Mouse (Mus musculus) heart, postnatal 0 days (tissue): ENCODE measurements at regions not wholly inside any gene's neighbourhood (a gene's known extent, or its start where the extent isn't known, plus 50 kb on each side); places are given as distances from the start of the nearest gene placed in this dataset.

Source experiments
- ATAC-seq: fragments of 200-750 bp; cut with Nextera tagmentation; 2 replicates; pipeline ENCODE4 v1.8.0; 2017; ENCODE audit warnings: low read depth, moderate number of reproducible peaks, moderate library complexity; ENCODE audit not compliant: insufficient read depth
- DNase-seq: peaks from one replicate; pipeline ENCODE4 v3.0.0-alpha.2; 2016; ENCODE audit warnings: low spot score
- H3K27ac ChIP-seq: fragments of 300-500 bp; sonication (generic); 2 replicates; pipeline ENCODE4 v1.5.1; 2014; ENCODE audit warnings: low read depth, mild to moderate bottlenecking
- H3K27me3 ChIP-seq: fragments of 300-500 bp; sonication (generic); 2 replicates; pipeline ENCODE4 v1.6.1; 2014; ENCODE audit warnings: low read length, mixed read lengths; ENCODE audit not compliant: control insufficient read depth, insufficient read depth
- H3K36me3 ChIP-seq: fragments of 300-500 bp; sonication (generic); replicated peaks from 2 replicates; pipeline ENCODE4 v1.6.1; 2014; ENCODE audit warnings: low read length, mixed read lengths; ENCODE audit not compliant: control insufficient read depth, insufficient read depth
- H3K4me1 ChIP-seq: fragments of 300-500 bp; sonication (generic); 2 replicates; pipeline ENCODE4 v1.6.1; 2014; ENCODE audit warnings: antibody characterized with exemption; ENCODE audit not compliant: control insufficient read depth, insufficient read depth
- H3K4me2 ChIP-seq: fragments of 300-500 bp; sonication (generic); 2 replicates; pipeline ENCODE4 v1.6.1; 2014; ENCODE audit warnings: low read depth, mild to moderate bottlenecking, low read length, moderate library complexity
- H3K4me3 ChIP-seq: fragments of 300-500 bp; sonication (generic); 2 replicates; pipeline ENCODE4 v1.5.1; 2014; ENCODE audit warnings: low read depth, low read length
- H3K9ac ChIP-seq: fragments of 300-500 bp; sonication (generic); replicated peaks from 2 replicates; pipeline ENCODE4 v1.6.1; 2014; ENCODE audit warnings: low read depth, low read length, mixed read lengths
- H3K9me3 ChIP-seq: fragments of 300-500 bp; sonication (generic); replicated peaks from 2 replicates; pipeline ENCODE4 v1.6.1; 2016; ENCODE audit warnings: low read length; ENCODE audit not compliant: control insufficient read depth
- CTCF ChIP-seq: IDR thresholded peaks from 2 replicates; pipeline ENCODE4 v1.5.1; 2016; ENCODE audit warnings: antibody characterized with exemption, control low read depth, low read depth
- EP300 ChIP-seq: IDR thresholded peaks from 2 replicates; pipeline ENCODE4 v1.6.1; 2016; ENCODE audit warnings: antibody characterized with exemption, low read depth
- WGBS: fragments of 180-500 bp; shearing (Covaris S2); extraction: QIAGEN DNeasy Blood & Tissue Kit; methylation state at CpG from one replicate; pipeline ENCODE4 v1.1.7; 2014; 5-methylcytosine and 5-hydroxymethylcytosine counted together

GRCm38 (mm10) chr10:37438312-37438711, 299.6 kb upstream of the Marcks start:
- no peak for DNase-seq

DNA sequence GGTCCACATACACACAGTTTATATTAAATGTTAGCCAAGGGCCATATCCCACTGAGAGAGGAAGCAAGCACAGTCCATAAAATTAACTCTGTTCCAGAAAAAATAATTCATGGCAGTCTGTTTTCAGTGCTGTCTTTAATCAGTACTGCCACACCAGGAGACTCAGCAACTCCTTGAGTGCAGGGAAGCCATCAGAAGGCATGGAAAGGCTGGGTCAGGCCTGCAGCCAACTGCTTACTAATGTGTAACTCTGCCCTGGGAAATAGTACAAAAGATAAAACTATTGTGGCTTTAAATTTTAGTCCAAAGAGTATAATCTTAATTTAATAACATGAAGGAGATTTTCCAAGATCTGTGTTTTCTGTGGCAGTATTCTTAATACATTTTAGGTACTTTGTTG, 298.1 kb upstream of the Marcks start:
- Histone ChIP-seq H3K9me3 (no peaks in the 10 kb centered on the region), H3K36me3 (no peaks in the 10 kb centered on the region), H3K4me3 (no peak overlapping the region), H3K4me1 (no peaks in the 10 kb centered on the region), H3K27me3 (no peaks in the 10 kb centered on the region), H3K4me2 (no peak overlapping the region), H3K27ac (no peak overlapping the region), H3K9ac (no peak overlapping the region)
- DNase-seq = no peak
- no peak for ATAC-seq
- TF ChIP-seq CTCF (no peak), EP300 (no peak)

More at GRCm38 (mm10) chr10:37438312-37438711, 299.6 kb upstream of the Marcks start:
- Histone ChIP-seq H3K27ac (no peak overlapping the region), H3K4me3 (no peak overlapping the region), H3K36me3 (no peaks in the 10 kb centered on the region), H3K9me3 (no peaks in the 10 kb centered on the region), H3K27me3 (no peaks in the 10 kb centered on the region), H3K4me1 (no peaks in the 10 kb centered on the region), H3K4me2 (no peak overlapping the region), H3K9ac (no peak overlapping the region)
- no peak for ATAC-seq
- WGBS = 60% methylated on average over 3 of the region's 3 CpGs
- no peak for TF ChIP-seq CTCF
- TF ChIP-seq EP300 = no peak

DNA sequence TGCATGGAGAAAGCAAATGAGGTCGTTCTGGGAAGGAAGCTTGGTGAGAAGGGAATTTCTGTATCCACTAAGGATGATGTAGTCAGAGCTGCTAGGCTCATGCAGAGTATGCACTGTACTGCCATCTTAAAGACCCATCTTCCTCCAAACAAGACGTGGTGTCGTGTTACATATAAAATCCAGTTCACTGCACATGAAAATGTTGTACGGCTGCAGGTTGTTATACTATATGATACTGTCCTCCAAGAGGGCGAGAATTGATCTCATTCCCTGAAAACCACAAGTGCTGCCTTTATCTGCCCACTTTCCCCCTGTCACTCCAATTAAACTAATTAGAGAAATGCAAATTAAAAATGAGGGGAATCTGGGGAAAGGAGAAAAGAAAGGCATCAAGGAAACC, 295.5 kb upstream of the Marcks start:
- no peak for ATAC-seq
- 0 out of 2 replicates have a peak, but pooled peaks cover 4% of the 10 kb centered on the region for H3K9me3 ChIP-seq
- no peak overlapping the region for H3K27ac ChIP-seq
- no peaks in the 10 kb centered on the region for H3K4me1 ChIP-seq
- no peaks in the 10 kb centered on the region for H3K27me3 ChIP-seq
- H3K9ac ChIP-seq = no peak overlapping the region
- WGBS = 75% methylated on average over 5 of the region's 5 CpGs
- no peaks in the 10 kb centered on the region for H3K36me3 ChIP-seq
- no peak overlapping the region for H3K4me3 ChIP-seq
- TF ChIP-seq CTCF (no peak), EP300 (no peak)
- no peak for DNase-seq
- no peak overlapping the region for H3K4me2 ChIP-seq

- Histone ChIP-seq H3K36me3 (no peaks in the 10 kb centered on the region), H3K27ac (no peak overlapping the region), H3K4me1 (no peaks in the 10 kb centered on the region; the same call in 1 of the 2 replicates), H3K27me3 (no peaks in the 10 kb centered on the region), H3K4me3 (no peak overlapping the region), H3K9ac (no peak overlapping the region), H3K9me3 (no peaks in the 10 kb centered on the region), H3K4me2 (no peak overlapping the region)
- DNase-seq = no peak
- WGBS = 56% methylated on average over 1 of the region's 1 CpGs
- no peak for TF ChIP-seq EP300
- no peak for ATAC-seq
Measured at GRCm38 (mm10) chr10:37423047-37423446, 284.3 kb upstream of the Marcks start.

DNA sequence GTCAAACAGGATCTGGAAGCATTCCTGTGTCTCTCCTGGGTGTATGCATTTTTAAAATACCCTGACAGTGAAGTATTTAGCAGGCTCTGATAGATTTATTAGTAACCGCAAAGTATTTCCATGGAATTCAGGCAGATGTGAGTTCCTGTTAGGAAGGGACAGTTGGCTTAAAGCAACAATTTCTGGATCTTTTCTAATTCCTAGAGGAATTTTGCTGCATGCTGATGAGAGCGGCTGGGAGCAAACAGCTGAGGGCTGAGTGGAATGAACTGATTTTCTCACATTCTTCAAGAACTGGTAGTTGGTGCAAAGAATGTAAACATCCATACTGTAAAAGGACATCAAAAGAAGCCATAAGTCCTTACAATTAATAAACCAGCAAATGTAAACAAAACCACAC, 283.9 kb upstream of the Marcks start:
- Histone ChIP-seq H3K4me2 (no peak overlapping the region), H3K27me3 (no peaks in the 10 kb centered on the region), H3K4me3 (no peak overlapping the region), H3K9ac (no peak overlapping the region), H3K9me3 (no peaks in the 10 kb centered on the region), H3K27ac (no peak overlapping the region), H3K4me1 (no peaks in the 10 kb centered on the region; the same call in 1 of the 2 replicates), H3K36me3 (no peaks in the 10 kb centered on the region)
- TF ChIP-seq EP300 (no peak), CTCF (no peak)
- DNase-seq = no peak
- WGBS = 32% methylated on average over 2 of the region's 2 CpGs
- ATAC-seq = no peak

- no peak for DNase-seq
- Histone ChIP-seq H3K27me3 (no peaks in the 10 kb centered on the region), H3K4me1 (no peaks in the 10 kb centered on the region), H3K4me2 (no peak overlapping the region), H3K27ac (no peak overlapping the region), H3K36me3 (no peaks in the 10 kb centered on the region), H3K9me3 (no peaks in the 10 kb centered on the region), H3K9ac (no peak overlapping the region), H3K4me3 (no peak overlapping the region)
- TF ChIP-seq EP300 (no peak), CTCF (no peak)
- ATAC-seq = no peak
- 59% methylated on average over 1 of the region's 1 CpGs for WGBS
Measured at GRCm38 (mm10) chr10:37416321-37416720, 277.6 kb upstream of the Marcks start.
